Mouse (Mus musculus) lung, postnatal 36 days (tissue): Measurements from ENCODE around the gene Tle4.
"Not testable (repeated sequence)": the region's sequence is repeated elsewhere in the genome, so short reads cannot be mapped to it uniquely, and the experiment has no call there.

Experiments used
- DNase-seq: peaks from one replicate; pipeline ENCODE4 v3.0.0; 2022; ENCODE audit warnings: mixed read lengths

Gene Tle4

GRCm38 (mm10) chr19:14597917-14598689 is at the start of gene Tle4:
Gene Tle4, minus strand, starts transcription at chr19:14598051.
- DNase-seq, result peak; percentile 100

DNA sequence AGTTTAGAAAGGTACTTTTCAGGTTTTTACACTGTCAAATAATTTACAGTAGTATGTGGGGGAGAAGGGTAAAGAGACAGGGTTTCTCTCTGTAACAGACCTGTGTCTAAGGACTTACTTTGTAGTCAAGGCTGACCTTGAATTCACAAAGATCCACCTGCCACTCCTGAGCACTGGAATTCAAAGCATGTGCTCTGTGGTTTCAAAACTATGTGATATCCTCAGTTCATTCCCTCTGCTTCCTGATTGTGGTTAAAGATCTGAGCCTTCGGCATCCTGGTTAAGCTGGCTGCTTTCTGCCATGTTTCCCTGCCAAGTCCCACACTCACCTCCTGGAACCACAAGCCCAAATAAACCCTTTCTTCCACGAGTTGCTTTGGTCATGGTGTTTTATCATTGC is 47.8 kb upstream of the Tle4 start:
- no peak for DNase-seq

DNA sequence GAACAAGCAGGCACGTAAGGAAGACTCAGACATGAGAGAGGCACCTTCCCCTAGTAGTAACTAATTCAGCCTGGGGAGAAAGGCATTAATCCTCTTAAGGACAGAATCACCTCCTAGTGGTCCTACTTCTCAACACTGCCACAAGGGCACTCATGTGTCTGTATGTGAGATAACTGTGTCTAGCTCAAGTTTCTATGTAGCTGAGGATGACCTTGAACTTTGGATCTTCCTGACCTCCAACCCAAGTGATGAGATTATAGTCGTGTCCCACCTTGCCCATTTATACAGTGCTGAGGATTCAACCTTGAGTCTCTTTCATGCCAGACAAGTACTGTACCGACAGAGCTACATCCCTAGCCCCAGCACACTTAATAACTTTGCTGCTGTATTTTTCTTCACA is 46.9 kb upstream of the Tle4 start:
- no peak for DNase-seq

DNA sequence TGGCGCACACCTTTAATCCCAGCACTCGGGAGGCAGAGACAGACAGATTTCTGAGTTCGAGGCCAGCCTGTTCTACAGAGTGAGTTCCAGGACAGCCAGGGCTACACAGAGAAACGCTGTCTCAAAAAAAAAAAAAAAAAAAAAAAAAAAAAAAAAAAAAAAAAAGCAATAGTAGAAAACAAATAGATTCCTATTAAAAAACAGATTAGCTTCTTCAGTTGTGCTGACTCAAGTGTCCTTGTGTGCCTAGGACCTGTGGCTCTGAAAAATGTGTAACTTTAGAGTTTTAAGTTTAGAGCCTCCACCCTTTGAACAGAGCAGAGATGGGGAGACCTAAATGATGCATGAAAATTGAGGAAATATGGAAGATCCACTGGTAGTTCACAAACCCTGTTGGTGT is 45.2 kb upstream of the Tle4 start:
- not testable (repeated sequence) for DNase-seq

DNA sequence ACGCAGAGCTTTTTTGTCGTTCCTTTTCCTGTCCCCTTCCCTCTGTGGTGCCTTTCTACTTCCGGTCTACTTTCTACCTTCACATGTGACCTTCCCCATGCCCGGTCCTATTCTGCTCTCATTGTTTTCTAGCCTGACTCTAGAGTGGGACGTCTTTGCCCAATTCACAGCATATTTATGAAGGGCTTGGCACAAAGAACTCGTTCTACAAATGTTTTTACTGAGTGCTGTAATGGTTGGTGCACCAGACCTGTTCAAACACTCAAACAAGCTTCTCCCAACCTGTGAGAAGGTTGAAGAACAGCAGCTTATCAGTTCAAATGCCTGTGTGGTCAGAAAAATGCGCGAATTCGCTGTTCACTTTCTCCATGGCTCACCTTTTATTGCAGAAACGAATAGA is 44.8 kb upstream of the Tle4 start:
- DNase-seq, result peak; percentile 32

DNA sequence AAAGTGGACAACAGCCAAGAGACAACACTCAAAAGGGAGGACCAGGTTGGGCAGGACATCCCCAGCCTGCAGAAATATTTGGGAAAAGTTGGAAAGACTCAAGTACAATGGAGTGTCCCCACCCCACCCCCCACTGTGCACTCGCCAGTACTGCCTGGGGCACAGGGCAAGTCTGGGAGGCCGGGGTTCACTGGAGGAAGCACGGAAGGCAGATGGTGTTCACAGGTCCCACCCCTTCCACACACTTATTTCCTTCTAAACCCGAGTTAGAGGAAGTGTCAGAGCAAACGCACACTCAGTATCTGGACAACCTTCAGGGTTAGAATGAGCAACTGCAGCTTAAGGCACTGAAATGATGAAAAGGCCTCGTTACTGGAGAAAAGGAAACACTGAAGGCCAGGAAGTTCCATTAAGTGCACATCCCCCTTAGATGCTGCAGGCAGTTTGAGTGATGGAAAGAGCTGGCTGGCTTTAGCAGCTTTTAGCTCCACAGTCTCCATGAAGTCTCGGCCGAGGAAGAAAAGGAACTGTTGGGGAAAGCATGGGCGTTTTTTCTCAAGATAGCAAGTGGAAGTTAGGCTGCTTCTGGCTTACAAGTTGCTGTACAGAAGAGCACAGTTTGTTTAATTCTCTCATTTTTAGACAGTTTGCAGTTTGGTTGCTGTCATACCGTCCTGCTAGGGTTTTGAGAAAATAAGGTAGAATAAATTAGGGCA is 37.5 kb upstream of the Tle4 start:
- DNase-seq, result no peak

DNA sequence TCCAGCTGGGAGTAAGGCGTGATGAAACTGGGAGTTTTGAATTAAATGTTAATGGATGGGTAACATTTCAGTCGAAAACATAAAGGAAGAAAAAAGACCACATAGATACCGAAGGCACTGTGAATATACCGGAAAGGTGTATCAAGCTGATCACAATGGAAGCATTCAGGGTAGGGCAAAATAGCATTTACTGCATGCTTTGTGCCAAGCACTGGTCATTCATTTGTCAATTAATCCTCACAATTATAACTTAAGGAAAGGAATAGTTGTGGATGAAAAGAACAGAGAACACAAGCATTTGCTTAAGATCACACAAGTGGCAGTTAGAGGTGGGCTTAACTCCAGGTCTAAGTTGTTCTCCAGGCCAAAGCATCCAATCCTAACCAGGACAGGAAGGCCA is 25.5 kb upstream of the Tle4 start:
- no peak for DNase-seq

DNA sequence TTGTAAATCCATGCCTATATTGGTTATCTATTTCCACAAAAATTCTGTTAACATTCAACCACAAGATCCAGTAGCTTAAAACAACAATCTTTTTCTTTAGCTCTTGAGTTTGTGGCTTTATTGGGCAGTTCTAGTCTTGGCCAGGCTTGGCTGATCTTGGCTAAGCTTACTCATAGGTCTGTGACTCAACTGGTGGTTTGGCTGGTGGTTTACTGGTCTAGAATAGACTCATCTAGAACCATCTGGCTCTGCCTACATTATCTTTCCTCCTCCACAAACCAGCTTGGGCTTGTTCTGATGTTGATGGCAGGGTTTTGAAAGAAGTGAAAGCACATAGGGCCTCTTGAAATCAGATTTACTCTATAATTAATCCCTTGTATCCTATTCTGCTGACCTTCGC is 22.7 kb upstream of the Tle4 start:
- DNase-seq, result peak; percentile 13

- no peak for DNase-seq
Measured at GRCm38 (mm10) chr19:14619814-14620213, 22.0 kb upstream of the Tle4 start.

DNA sequence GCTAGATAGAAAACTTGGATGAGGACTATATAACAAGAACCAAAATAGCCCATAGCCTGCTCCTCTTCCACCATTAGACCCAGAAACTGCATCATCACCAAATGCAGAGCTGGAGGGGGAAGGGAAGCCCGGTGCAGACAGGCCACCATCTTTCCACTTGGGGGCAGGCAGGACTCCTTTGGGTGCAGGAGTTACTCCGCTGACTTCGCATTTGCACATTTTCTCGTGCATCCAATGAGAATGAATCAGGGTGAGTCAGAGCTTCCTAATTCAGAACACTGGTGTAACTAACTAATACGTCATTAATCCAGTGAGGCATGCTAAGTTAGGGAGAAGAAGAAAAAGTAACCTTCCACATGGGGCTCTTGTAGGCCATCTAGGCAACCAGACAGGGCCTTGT is 17.0 kb upstream of the Tle4 start:
- no peak for DNase-seq

- DNase-seq, result peak; percentile 64
Measured at GRCm38 (mm10) chr19:14610542-14611317, 12.9 kb upstream of the Tle4 start.

DNA sequence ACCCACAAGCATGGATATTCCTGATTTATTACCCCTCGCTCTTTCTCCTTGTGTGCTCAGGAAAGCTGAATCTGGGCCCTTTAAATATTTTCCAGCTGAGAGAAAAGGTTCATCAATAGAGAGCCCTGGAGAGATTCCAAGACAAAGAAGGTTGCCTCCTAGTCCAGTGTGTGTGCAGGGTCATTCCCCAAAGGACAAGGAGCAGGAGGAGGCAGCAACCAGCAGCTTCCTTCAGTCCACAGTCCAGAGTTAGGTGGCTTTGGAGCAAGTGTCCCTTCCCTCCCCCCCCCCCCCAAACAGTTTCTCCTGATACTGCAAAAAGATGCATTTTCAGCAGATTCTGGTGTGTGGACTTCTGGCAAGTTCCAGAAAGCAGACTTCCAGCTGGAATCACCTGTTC is 3.0 kb upstream of the Tle4 start:
- DNase-seq, result no peak

- no peak for DNase-seq
Measured at GRCm38 (mm10) chr19:14600354-14600753, 2.5 kb upstream of the Tle4 start.

DNA sequence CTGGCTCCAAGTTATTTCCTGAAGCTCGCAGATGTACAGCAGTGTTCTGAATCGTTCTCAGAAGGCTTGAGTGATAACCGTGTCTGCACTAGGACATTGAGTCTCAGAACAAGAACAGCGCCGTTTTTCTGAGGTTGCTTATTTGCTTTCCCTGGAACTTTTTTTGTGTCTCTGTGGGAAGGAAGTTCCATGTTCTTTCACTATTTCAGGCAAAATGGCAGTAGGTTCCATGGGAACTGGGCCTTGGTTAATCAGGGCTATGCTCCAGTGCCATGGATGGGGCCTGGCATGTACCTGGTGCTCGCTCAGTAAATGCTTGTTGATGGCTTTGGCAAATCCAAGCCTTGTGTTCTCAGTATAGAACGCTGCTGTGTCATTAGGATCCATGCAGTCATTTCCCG is 2.0 kb upstream of the Tle4 start:
- peak; percentile 14 for DNase-seq

DNA sequence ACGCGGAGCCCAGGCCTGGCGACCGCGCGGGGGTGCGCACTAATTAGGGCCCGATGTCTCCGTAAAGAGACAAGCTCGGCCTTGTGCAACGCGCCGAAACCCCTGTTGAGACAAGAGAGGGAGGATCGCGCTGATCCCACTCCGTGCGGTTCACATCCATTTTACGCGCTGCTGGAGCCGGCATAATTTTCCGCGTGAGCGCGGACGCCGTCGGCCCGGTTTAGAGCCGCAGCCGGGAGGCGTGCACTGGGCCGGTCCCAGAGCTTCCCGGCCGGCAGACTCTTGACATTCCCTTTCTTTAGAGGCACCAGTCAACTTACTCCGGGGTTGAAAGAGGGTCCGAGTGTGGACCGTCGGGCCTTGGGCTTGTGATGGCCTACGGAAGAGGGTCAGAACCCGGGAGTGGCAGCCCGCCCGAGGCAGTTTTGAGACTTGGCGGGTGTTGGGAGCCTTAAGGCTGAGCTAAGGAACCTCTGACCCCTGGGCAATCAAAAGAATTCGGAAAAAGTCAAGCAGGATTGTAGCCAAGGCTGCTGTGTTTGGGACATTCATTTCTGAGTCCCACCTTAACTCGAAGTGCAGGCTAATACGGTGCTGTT is 938 bp upstream of the Tle4 start:
- DNase-seq, result no peak

DNA sequence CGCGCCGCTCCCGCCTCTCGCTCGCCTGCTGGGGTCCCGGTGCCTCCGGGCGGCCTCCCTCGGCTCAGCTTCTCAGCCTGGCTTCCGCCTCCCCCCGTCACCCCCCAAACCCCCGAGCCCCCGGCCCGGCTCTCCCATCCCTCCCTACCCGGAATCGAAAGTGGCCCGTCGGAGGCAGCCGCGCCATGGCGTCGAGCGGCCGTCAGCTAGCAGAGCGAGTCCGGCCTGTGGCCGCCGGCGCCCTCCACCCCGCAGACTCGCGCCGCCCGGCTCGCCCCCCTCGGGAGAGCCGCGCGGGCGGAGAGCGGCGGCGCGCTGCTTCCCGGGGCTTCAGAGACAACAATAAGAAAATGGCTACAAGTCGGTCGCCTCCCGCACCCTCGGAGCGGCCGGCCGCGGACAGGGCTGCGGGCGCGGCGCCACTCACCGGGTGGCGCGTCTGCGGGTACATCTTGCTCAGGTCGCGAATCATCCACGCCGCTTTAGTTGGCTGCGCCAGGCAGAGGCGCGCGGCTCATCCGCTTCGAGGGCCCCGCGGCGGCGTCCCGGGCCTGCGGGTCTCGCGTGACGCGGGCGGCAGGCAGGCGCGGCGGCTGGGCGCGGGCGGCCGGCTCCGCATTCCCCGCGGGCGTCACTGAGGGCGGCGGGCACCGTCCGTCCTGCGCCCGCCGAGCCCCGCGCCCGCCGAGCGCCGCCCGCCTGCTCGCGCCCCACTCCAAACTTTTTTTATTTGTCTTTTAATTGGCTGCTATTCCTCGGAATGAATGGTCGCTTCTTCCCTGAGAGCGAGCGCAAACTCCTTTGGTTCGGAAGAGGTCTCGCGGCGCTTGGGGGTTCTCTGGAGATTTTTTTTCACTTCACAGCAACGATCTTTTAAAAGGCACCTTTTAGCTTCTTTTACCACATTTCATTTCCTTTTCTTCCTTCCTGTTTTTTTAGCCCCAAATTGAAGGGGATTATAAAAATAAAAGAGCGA is 622 bp downstream of the Tle4 start:
- peak; percentile 37 for DNase-seq

- no peak for DNase-seq
Measured at GRCm38 (mm10) chr19:14596358-14596940, 1.4 kb downstream of the Tle4 start.

DNA sequence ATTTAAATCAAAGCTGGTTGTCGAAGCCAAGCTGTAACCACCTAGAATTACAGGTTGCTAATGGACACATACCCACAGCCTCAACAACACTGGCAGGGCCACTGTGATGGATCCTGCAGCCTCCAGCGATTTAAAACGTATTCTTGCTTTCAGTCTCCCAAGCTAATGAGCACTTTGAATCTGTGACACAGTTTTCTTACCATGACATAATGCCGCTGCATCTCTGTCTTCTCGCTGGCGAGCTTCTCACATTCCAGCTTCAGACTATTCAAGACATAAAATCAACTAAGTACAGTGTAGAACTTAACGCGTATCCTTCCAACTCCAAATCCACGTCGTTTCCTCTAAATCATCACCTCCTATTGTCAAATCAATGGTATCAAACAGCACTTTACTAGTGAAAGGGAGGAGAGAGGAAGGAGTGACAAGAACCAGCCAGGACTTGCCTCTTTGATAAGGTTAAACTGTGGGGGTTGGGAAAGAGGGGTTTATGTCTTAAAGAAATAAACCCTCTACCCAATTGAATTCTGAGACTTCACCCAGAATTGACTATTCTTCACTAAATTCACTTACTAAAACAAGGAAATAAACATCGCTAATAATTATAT is 2.4 kb downstream of the Tle4 start:
- DNase-seq, result no peak

- no peak for DNase-seq
Measured at GRCm38 (mm10) chr19:14594537-14594936, 3.3 kb downstream of the Tle4 start.

DNA sequence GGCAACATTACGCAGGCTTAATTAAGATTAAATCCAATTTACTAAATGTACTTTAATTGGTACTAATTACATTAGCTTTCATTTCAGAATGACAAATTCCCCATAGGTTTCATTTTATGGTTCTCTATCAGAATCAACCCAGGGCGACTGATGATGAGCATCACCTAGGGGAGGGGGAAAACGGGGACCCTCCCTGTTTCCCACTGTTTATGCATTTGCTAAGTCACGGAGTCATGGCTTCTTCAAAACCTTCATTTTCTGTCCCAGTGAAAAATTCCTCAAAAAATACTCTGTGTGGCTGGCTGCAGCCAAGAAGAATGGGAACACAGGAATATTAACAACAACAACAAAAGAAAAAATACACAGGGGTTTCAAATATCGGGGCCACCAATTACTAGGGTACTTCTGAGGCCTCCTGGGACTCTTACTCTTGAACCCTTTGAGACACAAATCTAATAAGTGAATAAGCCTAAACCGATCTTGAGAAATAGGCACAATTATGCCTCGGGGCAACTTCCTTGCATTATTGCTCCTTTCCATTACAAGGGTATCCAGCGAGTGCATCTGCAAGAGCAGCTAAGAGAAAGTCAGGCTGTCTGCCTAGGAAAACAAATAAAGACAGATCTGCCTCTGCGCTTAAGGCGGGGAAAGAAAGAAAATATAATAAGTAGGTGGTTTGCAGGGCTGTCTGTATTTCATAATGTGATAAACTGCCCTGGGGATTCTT is 5.9 kb downstream of the Tle4 start:
- no peak for DNase-seq

- no peak for DNase-seq
Measured at GRCm38 (mm10) chr19:14590154-14590553, 7.7 kb downstream of the Tle4 start.
